Mouse (Mus musculus) lung, postnatal 0 days (tissue): ENCODE data around the gene Ube2d1.

Experiments
- CTCF ChIP-seq: IDR thresholded peaks from 2 replicates; pipeline ENCODE4 v1.5.1; 2016; ENCODE audit warnings: antibody characterized with exemption, mild to moderate bottlenecking
- EP300 ChIP-seq: IDR thresholded peaks from 2 replicates; pipeline ENCODE4 v1.6.1; 2016; ENCODE audit warnings: antibody characterized with exemption, mild to moderate bottlenecking, control low read depth

DNA sequence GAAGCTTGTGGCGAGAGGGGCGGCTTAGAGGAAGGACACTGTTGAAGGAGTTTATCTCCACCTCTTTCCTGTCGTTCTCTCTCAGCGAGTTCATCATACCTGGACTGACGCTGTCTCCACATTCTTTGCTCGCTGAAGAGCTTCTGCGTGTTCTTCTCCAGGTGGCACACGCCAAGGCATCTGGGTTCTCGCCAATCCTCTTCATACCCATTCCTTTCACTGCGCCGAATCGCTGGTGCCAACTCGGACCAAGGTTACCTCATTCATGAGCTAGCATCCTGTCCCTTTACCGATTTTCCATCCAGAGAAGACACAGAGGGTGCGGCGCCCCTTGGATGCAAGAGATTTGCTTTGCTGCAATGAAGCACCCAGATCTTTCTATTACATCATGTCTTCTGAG lies 15.1 kb upstream of the Ube2d1 start:
- no peak for TF ChIP-seq CTCF
- TF ChIP-seq EP300: no peak
